Mouse (Mus musculus): ENCODE measurements at regions not wholly inside any gene's neighbourhood (a gene's known extent, or its start where the extent isn't known, plus 50 kb on each side); places are given as distances from the start of the nearest gene placed in this dataset.

DNA sequence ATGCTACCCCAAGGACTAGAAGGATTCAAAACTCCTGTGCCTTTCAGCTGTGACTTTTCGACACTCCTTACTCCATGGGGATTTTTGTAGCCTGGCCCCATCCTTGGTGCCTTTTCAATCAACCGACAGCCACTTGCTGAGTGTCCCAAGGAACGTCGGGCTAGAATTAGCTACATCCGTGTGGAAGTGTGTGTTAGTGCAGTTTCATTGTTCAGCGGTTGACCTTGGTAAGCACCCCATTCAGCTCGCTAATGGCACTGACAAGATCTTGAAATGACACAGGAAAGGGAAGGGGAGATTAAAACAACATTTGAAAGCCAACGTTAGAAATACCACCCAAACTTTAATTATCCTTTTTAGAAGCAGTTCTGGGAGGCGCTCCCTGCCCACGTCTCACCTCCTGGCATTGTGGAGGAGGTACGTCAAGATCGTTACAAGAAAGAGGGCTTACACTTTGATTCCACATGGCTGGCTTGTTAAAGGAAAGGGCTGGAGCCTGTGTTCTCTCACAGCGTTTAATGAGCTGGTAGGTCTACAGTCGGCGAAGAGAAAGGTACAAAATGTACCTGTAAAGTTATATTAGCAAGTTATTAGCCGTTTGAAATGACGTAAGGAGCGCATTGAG lies 536.4 kb downstream of the Fam19a2 start:
- 71% methylated on average over 18 of the region's 18 CpGs for WGBS
- Histone ChIP-seq H3K79me2 (ENCODE audit: control insufficient read depth, insufficient read depth, low read length) (no peaks in the 10 kb centered on the region), H3K36me3 (ENCODE audit: control insufficient read depth, insufficient read depth, low read length) (no peaks in the 10 kb centered on the region), H3K4me3 (ENCODE audit: insufficient read depth, low read depth, low read length) (no peak overlapping the region), H3K27me3 (ENCODE audit: control insufficient read depth, insufficient read depth, low read length) (no peaks in the 10 kb centered on the region), H3K27ac (replicated peaks; ENCODE audit: insufficient read depth, low read depth, low read length) (no peak overlapping the region), H3K9ac (ENCODE audit: low read depth, low read length) (no peak overlapping the region), H3K4me1 (ENCODE audit: control insufficient read depth, insufficient read depth, low read length) (no peaks in the 10 kb centered on the region)
- TF ChIP-seq POLR2A (IDR thresholded peaks at IDR 0.05; ENCODE audit: extremely low read depth, insufficient read depth, low read length) (no peak), CTCF (IDR thresholded peaks at IDR 0.05; ENCODE audit: low read depth, low read length) (no peak)
- DNase-seq (ENCODE audit: extremely low read depth, low read depth, low spot score), result no peak

DNA sequence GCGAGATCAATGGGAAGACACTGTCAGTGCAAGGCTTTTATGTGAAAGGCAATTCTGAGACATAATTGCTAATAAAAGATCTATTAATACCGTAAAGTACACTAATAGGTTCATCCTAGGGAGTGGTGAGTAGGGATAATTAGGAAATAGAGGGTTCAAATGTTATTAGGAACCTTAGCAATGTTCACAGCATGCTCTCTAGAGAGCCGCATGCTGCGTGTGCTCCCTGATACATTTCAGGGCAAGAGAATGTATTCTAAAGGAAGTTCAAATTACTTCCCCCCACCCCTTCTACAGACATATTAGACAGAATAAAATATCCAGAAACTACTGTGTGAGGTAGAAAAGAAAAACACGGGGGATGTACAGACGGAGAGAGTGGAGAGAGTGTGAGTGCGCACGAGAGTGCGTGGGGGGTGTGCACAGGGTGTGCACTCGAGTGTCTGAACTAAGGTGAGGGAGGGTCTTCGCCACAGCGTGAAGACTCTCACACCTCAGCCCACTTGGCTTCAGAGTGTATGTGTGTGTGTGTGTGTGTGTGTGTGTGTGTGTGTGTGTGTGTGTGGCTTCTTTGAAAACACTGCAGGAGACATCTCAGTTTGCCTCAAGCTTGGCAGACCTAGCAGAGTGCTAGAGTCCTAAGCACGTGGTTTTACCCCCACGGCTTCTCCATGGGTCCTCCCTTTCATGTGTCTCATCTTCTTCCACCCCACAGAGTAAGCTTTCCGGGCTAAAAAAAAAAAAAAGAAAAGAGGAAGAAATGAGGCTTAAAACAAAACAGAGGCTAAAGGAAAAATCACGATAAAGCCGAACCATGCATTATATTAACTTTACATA lies 537.1 kb downstream of the Fam19a2 start:
- WGBS, result 89% methylated on average over 17 of the region's 17 CpGs
- TF ChIP-seq CTCF (IDR thresholded peaks at IDR 0.05; ENCODE audit: low read depth, low read length), result no peak
- TF ChIP-seq POLR2A (IDR thresholded peaks at IDR 0.05; ENCODE audit: extremely low read depth, insufficient read depth, low read length), result no peak
- Histone ChIP-seq H3K36me3 (ENCODE audit: control insufficient read depth, insufficient read depth, low read length) (no peaks in the 10 kb centered on the region), H3K27me3 (ENCODE audit: control insufficient read depth, insufficient read depth, low read length) (no peaks in the 10 kb centered on the region), H3K4me1 (ENCODE audit: control insufficient read depth, insufficient read depth, low read length) (no peaks in the 10 kb centered on the region), H3K4me3 (ENCODE audit: insufficient read depth, low read depth, low read length) (no peak overlapping the region), H3K9ac (ENCODE audit: low read depth, low read length) (no peak overlapping the region), H3K79me2 (ENCODE audit: control insufficient read depth, insufficient read depth, low read length) (no peaks in the 10 kb centered on the region), H3K27ac (replicated peaks; ENCODE audit: insufficient read depth, low read depth, low read length) (no peak overlapping the region)
- no peak for DNase-seq (ENCODE audit: extremely low read depth, low read depth, low spot score)

DNA sequence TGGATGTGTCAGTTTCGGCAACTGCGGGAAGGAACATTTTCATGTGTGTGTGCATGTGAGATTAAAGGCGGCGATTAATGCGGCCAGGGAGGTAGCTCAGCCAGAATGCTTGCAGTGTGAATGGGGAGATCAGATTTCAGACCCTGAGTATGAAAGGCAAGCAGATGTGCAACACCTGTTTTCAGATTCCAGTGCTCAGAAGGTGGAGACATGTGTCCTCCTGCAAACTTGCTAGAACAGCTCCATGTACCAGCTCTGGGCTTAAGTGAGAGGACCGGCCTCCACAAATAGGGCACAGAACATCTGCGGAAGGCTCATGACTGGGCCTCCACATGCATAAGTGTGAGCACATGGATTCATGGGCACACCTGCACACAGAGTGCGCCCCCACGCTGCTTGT lies 547.1 kb downstream of the Fam19a2 start:
- H3K27ac ChIP-seq (replicated peaks; ENCODE audit: insufficient read depth, low read depth, low read length), result no peak overlapping the region
- H3K4me3 ChIP-seq (ENCODE audit: insufficient read depth, low read depth, low read length), result no peak overlapping the region
- no peak for TF ChIP-seq POLR2A (IDR thresholded peaks at IDR 0.05; ENCODE audit: extremely low read depth, insufficient read depth, low read length)
- H3K9ac ChIP-seq (ENCODE audit: low read depth, low read length), result no peak overlapping the region
- DNase-seq (ENCODE audit: extremely low read depth, low read depth, low spot score), result no peak
- no peaks in the 10 kb centered on the region for H3K4me1 ChIP-seq (ENCODE audit: control insufficient read depth, insufficient read depth, low read length)
- no peaks in the 10 kb centered on the region for H3K36me3 ChIP-seq (ENCODE audit: control insufficient read depth, insufficient read depth, low read length)
- WGBS, result 96% methylated on average over 9 of the region's 9 CpGs
- H3K27me3 ChIP-seq (ENCODE audit: control insufficient read depth, insufficient read depth, low read length), result no peaks in the 10 kb centered on the region
- no peaks in the 10 kb centered on the region for H3K79me2 ChIP-seq (ENCODE audit: control insufficient read depth, insufficient read depth, low read length)

DNA sequence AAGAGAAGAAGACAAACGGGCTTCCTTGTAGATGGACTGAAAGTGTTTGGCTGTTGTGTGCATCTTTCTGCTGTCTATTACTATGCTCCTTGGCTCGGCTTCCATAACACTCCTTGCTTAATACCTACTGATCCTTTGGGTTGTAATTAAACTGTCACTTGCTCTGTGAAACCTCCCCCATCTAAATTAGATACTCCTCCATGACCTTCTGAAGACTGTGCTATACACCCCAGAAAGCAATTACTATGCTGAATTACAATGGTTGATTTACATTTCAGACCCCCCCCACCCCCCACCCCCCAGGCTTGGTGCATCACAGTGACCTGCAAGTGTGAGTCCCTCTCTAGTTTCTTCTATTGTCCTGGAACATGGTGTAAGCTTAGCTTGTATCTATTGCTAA lies 549.3 kb downstream of the Fam19a2 start:
- Histone ChIP-seq H3K4me3 (ENCODE audit: insufficient read depth, low read depth, low read length) (no peak overlapping the region), H3K9ac (ENCODE audit: low read depth, low read length) (no peak overlapping the region), H3K79me2 (ENCODE audit: control insufficient read depth, insufficient read depth, low read length) (no peaks in the 10 kb centered on the region), H3K27me3 (ENCODE audit: control insufficient read depth, insufficient read depth, low read length) (no peaks in the 10 kb centered on the region), H3K27ac (replicated peaks; ENCODE audit: insufficient read depth, low read depth, low read length) (no peak overlapping the region), H3K36me3 (ENCODE audit: control insufficient read depth, insufficient read depth, low read length) (no peaks in the 10 kb centered on the region), H3K4me1 (ENCODE audit: control insufficient read depth, insufficient read depth, low read length) (no peaks in the 10 kb centered on the region)
- 90% methylated on average over 2 of the region's 2 CpGs for WGBS
- no peak for DNase-seq (ENCODE audit: extremely low read depth, low read depth, low spot score)
- TF ChIP-seq POLR2A (IDR thresholded peaks at IDR 0.05; ENCODE audit: extremely low read depth, insufficient read depth, low read length) (no peak), CTCF (IDR thresholded peaks at IDR 0.05; ENCODE audit: low read depth, low read length) (no peak)

DNA sequence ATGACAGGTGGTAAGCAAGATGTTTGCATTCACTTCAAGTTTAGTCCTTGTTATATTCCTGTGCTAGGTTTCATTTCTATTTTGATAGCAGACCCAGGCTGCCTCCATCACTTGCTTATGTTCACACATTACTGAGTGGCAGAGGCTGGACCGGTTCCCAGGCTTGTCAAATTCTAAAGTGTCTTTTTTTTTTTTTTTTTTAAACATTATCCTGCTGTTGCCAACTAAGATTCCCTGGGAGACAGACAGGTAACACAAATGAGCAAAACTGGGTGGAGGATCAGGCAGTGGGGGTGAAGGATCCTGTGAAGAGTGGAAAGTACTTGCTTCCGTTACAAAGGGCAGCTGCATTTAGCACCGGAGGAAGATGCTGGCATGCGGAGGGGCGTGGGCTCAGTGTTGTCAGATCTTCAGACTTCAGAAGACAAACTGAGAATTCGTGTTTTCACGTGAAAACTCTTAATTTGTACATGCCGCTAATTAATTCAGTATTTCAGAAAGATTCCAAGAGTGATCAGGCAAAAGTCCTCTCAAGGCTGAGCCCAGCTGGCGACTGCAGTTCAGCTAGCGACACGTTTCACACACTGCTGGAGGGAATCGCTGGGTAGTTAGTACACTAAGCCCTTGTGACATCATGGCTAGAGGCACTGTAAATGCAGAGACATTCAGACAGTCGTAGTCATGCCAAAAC lies 576.4 kb downstream of the Fam19a2 start:
- no peaks in the 10 kb centered on the region for H3K27me3 ChIP-seq (ENCODE audit: control insufficient read depth, insufficient read depth, low read length)
- H3K36me3 ChIP-seq (ENCODE audit: control insufficient read depth, insufficient read depth, low read length), result no peaks in the 10 kb centered on the region
- no peak for DNase-seq (ENCODE audit: extremely low read depth, low read depth, low spot score)
- H3K4me3 ChIP-seq (ENCODE audit: insufficient read depth, low read depth, low read length), result no peak overlapping the region
- no peaks in the 10 kb centered on the region for H3K79me2 ChIP-seq (ENCODE audit: control insufficient read depth, insufficient read depth, low read length)
- 74% methylated on average over 13 of the region's 13 CpGs for WGBS
- H3K9ac ChIP-seq (ENCODE audit: low read depth, low read length), result no peak overlapping the region
- peaks cover 15% of the 10 kb centered on the region for H3K4me1 ChIP-seq (ENCODE audit: control insufficient read depth, insufficient read depth, low read length)
- TF ChIP-seq POLR2A (IDR thresholded peaks at IDR 0.05; ENCODE audit: extremely low read depth, insufficient read depth, low read length), result no peak
- no peak for TF ChIP-seq CTCF (IDR thresholded peaks at IDR 0.05; ENCODE audit: low read depth, low read length)
- no peak overlapping the region for H3K27ac ChIP-seq (replicated peaks; ENCODE audit: insufficient read depth, low read depth, low read length)
